Mouse (Mus musculus) embryo, embryonic 10.5 days (tissue): ENCODE measurements around the gene Plk5.

ENCODE experiments used
- DNase-seq: peaks from one replicate; pipeline ENCODE4 v3.0.0-alpha.2; 2015; ENCODE audit warnings: low spot score

Plk5 gene

GRCm38 (mm10) chr10:80357994-80358639 is 1.9 kb downstream of the Plk5 start:
- no peak for DNase-seq

GRCm38 (mm10) chr10:80363734-80364133 is 7.5 kb downstream of the Plk5 start:
- DNase-seq: no peak

- DNase-seq: no peak
Observed at GRCm38 (mm10) chr10:80365736-80366135, 9.5 kb downstream of the Plk5 start.

GRCm38 (mm10) chr10:80367954-80368353 is 11.7 kb downstream of the Plk5 start:
- DNase-seq: no peak

DNA sequence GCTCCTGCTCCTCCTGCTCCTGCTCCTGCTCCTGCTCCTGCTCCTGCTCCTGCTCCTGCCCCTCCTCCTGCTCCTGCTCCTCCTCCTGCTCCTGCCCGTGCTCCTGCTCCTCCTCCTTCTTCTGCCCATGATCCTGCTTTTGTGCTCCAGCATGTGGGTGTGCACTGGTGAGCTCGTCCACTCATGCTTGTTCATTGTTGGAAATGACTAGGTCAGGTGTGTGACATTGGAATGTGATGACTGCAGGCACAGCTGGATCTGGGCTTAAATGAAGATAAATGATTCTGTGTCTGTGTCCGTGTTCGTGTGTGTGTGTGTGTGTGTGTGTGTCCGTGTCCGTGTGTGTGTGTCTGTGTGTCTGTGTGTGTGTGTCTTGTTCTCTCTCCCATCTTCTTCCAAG is 12.1 kb downstream of the Plk5 start:
- no peak for DNase-seq

- DNase-seq: no peak
Observed at GRCm38 (mm10) chr10:80369995-80370747, 13.9 kb downstream of the Plk5 start.

- peak; percentile 85 for DNase-seq
Observed at GRCm38 (mm10) chr10:80371411-80371966, 15.2 kb downstream of the Plk5 start.

- no peak for DNase-seq
Observed at GRCm38 (mm10) chr10:80371983-80372382, 15.7 kb downstream of the Plk5 start.

DNA sequence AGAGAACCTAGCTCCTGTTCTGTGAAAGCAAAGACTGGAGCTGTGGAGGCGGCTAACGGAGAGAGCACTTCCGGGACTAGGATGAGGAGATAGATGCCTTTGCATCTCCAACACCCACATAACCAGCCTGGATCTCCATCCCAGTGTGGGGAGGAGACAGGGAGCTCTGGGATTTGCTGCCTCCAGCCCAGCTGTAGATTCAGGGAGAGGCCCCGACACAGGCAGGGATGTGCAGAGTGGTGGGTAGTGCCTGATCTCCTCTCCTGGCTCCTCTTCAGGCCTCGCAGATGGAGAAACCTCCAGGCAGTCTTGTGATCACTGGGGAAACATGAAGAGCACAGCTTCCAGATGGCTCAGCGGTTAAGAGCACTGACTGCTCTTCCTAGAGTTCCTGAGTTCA is 16.4 kb downstream of the Plk5 start:
- DNase-seq: no peak

DNA sequence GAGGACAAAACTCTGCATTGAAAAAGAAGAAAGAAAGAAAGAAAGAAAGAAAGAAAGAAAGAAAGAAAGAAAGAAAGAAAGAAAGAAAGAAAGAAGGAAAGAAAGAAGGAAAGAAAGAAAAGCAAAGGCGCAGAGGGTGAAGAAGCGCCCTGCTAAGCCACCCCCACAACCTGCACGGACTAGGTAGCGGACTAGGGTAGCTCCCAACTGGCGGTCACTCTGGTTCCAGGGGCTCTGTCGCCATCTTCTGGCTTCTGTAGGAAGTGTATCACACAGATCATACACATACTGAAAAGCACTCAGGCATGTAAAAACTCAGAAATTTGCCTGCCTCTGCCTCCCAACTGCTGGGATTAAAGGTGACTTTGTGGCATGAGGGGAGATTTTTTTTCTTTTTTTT is 17.8 kb downstream of the Plk5 start:
- DNase-seq: peak; percentile 82

DNA sequence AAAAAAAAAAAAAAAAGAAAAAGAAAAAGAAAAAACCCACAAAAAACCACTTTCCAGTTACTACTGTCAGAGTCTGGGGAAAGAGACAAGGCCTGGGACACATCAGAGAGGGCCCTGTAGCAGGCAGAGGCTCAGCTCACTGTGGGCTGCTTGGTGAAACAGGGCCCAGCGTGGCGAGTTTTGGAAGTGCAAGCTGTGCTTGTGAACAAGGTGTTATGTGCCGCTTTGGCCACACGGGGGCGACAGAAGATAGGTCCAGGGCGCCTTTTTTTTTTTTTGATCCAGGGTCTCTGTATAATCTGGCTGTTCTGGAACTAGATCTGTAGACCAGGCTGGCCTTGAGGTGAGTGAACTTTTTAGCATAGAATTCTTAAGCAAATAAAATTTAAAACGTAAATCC is 19.9 kb downstream of the Plk5 start:
- peak; percentile 97 for DNase-seq

DNA sequence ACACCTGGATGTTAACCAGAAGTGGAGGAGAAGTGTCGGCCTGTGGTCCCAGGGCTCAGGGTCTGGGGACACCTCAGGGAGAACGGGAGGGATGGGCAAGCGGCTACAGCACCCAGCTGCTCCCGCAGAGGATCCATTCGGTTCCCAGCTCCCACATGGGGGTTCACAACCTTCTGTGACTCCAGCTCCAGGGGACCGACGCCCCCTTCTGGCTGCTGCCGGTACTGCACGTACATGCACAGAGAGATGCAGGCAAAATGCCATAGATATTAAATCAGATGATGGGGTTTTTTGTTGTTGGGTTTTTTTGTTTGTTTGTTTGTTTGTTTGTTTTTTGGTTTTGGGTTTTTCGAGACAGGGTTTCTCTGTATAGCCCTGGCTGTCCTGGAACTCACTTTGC is 21.5 kb downstream of the Plk5 start:
- no peak for DNase-seq

GRCm38 (mm10) chr10:80382641-80383365 is 26.5 kb downstream of the Plk5 start:
- DNase-seq: no peak

DNA sequence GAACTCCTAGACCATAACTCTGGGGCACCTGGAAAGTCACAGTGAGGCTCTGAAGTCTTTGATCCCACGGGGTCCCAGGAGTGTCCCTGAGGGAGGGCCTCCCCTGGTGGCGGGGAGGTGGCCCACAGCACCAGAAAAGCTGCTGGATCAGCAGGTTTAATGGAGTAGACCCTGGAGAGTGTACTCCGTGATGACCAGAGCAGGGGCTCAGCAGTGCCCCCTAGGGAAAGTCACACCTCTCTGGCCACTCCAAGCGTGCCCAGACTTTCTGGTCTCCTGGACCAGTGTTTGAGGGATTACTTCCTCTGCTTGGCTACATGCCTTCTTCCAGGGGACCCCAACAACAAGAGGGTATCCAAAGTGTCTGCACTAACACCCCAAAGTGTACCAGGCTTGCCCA is 27.2 kb downstream of the Plk5 start:
- DNase-seq: no peak

DNA sequence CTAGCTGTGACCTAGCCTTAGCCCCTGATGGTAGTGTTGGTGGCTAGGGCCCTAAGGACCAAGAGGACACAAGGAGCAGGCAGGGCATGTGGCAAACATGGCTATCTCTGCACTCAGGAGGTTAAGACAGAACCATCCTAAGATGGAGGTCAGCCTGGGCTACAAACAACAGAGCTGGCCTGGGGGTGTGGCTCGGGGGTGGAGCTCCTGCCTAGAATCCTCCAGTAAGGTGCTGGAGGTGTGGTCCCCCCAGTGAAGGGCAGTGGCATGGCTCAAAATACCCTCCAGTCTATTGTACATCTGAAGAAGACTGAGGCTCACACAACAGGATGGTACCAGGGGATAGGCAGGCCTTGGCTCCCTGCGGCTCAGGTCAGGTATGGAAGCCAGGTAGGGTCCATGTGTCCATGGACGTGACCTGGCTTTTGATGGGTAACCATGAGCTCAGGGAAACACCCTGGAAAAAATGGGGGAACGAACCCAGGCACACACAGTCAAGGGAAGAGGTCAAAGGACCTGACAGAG is 27.9 kb downstream of the Plk5 start:
- DNase-seq: no peak

GRCm38 (mm10) chr10:80384709-80385108 is 28.4 kb downstream of the Plk5 start:
- no peak for DNase-seq

DNA sequence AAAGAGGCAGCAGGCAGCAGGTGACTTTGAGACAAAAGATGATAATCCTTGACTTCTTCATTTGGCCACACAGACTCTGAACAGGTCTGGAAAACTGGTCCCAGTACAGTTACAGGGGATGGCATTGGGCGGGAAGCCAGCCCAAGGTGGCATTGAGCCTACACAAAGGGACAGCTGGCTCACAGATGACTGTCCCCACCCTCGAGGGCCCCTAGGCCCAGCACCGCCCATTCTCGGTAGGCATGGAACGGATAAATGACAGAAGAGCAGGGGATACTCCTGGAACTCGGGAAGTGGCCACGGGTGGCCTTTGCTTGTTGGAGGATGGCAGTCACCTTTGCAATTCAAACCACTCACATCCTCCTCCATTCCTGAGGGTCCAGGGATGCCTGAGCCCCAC is 29.1 kb downstream of the Plk5 start:
- no peak for DNase-seq

DNA sequence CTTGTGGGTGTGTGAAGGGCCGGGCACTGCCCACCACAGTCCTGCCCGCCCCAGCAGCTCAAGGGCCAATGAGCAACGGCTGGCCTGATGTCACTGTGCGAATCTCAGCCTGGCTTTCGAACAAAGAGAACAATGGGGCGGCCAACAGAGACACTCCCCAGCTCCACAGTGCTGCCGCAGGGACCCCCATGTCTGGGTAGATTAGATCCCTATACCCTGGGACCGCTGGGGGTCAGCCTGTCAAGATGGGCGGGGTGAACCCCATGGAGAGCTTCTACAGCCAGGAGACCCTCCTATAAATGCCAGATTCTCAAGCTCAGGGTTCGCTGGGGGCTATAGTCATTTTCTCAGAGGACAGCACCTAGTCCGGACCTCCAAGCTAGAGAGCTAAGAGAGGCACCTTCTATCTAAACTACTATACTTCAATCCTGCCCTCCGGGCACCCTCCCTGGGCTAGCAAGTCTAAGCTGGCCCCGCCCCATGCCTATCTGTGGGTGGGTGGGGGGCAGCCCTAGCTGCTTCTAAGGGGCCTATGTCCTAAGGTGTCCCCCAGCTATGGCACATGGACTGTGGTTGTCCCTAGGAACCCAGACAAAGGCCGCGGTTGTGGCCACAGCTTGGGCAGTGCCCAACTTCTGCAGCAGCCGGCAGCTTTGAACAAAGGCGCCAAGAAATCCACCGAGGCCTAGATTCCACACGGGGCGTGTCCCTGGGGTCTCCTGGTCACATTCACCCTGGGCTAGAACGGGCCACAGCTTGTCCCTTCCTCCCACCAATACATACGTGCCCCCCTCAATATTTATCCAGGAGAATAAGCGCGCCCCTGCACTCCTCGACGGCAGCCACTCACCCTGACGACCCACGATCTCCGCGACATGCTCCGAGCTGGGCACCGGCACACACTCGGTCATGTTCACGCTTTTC is 29.8 kb downstream of the Plk5 start:
- peak; percentile 85 for DNase-seq

DNA sequence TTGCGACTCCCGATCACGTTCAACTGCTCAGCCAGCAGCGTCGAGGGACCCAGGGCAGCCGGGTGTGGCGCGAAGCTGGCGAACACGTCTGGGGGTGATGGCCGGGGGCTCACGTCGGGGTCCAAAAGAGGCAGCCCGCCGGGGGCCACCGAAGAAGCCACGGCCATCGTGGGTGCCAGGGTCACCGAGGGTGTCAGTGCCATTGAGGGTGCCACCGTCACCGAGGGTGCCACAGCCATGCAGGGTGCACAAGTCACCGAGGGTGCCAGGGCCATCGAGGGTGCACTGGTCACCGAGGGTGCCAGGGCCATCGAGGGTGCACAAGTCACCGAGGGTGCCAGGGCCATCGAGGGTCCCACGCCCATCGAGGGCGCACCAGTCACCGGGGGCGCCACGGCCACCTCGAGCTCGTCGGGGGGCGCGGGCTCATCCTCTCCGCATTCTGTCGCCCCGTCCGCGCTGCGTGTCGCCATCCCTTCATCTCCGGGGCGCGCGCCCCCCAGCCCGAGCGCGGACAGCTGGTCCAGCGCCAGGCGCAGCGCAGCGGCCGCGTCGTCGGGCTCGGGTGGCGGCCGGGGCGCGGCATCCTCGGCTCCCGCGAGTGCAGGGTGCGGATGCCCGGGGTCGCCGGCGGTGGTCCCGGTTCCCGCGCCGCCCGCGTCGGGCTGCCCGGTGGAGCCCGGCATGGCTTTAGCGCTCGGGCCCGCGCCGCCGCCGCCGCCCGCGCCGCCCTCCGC is 30.6 kb downstream of the Plk5 start:
- no peak for DNase-seq

DNA sequence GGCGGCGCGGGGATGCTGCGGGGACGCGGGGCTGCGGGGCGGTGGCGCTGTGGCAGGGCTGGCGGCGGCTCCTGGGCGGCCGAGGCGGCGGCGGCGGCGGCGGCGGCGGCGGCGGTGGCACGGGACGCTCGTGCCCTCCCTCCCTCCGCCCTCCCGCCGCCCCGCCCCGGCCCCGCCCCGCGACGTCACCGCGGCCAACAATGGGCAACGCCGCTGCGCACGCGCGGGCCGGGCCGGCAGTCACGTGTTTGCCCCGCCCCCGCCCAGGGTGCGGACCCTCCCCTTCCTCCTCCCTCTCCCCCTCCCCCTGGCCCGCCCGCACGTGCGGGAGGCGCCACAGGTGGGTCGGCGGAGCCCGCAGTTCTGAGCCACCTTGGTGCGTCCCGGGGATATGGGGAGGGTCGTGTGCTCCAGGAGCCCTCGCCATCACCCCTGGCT is 31.3 kb downstream of the Plk5 start, which contains the start of gene Mex3d:
Gene Mex3d (minus strand): TSS at position 138 of the 438 bp plus-strand sequence.
- peak; percentile 89 for DNase-seq

DNA sequence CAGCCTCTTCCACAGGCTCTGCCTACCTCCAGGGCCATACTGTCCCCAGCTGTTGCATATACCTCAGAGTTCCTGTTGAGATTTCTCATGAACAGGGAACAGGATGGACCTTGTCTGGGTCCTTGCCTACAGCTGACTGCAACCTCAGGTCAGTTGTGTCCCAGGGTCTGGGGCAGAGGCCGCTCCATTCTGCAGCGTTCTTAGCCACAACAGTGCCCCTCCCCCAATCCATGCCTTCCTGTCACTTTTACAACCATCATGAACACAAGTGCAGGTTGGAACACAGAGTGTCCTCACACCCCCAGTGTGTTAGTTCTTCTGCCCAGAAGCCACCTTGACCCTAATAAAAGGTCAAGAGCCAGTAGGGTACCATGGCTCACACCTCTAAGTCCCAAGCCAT is 32.5 kb downstream of the Plk5 start:
- DNase-seq: no peak
